Mouse (Mus musculus) G1E-ER4 (cell line): ENCODE data around the gene Aldh16a1. TPM values are rescaled to one million over a fixed set of nuclear protein-coding genes. Genes with fewer than 3 reads are reported as not detected.

Source experiments
- GATA1 ChIP-seq: IDR thresholded peaks from one replicate; pipeline ENCODE4 v1.8.0; 2012; ENCODE audit warnings: low read length, inconsistent platforms
- polyA plus RNA-seq: library from polyadenylated mRNA; stranded (reverse); fragments of >175 nt; gene quantifications from 2 replicates; pipeline ENCODE4 v1.2.3, GENCODE M21; 2012

The Aldh16a1 gene
- polyA plus RNA-seq, result 150 and 154 TPM in 2 replicates

GRCm38 (mm10) chr7:45154096-45154992 lies at the start of gene Aldh16a1, which contains the start of gene Pih1d1:
Aldh16a1 (minus strand) TSS chr7:45154584.
Pih1d1 (plus strand) TSS chr7:45154303.
- no peak for TF ChIP-seq GATA1

- TF ChIP-seq GATA1, result no peak
Observed at GRCm38 (mm10) chr7:45202654-45203053, 48.3 kb upstream of the Aldh16a1 start.

DNA sequence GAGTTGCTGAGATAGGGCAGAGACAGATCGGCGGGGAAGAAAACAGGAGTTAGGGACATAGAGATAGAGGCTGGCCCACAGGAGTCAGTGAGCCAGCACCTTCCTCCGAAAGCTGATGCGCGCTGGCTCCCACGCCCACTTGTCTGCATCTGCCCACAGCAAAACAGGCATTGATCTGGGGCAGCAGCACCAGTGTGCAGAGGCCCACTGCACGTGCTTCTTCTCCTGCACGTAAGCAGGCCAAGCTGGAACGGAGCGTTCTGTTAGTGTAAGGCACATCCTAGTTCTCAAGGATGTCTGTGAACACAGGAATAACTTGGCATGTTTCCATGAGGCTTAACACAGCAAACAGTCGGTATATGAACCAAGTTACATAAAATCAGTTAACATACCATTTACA lies 44.6 kb upstream of the Aldh16a1 start:
- TF ChIP-seq GATA1, result no peak

- no peak for TF ChIP-seq GATA1
Observed at GRCm38 (mm10) chr7:45198435-45198834, 44.1 kb upstream of the Aldh16a1 start.

GRCm38 (mm10) chr7:45196994-45197393 lies 42.6 kb upstream of the Aldh16a1 start:
- no peak for TF ChIP-seq GATA1

DNA sequence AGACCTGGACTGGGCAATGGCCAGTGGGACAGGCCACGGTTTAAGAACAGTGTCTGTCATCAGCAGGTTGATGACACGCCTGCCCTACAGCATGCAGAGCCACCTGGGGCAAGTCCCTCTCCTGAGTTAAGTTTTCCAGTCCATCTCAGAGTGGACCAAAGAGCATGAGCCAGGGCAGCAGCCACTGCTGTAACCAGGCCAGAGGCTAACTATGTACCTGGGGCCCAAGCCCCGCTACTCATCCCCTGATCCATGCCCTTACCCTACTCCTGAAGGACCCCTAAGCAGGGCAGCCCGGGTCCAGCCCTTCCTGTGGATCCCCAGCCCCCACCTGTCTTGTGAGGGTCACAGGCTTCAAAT lies 41.8 kb upstream of the Aldh16a1 start:
- no peak for TF ChIP-seq GATA1

- TF ChIP-seq GATA1, result no peak
Observed at GRCm38 (mm10) chr7:45195341-45196175, 41.2 kb upstream of the Aldh16a1 start.

DNA sequence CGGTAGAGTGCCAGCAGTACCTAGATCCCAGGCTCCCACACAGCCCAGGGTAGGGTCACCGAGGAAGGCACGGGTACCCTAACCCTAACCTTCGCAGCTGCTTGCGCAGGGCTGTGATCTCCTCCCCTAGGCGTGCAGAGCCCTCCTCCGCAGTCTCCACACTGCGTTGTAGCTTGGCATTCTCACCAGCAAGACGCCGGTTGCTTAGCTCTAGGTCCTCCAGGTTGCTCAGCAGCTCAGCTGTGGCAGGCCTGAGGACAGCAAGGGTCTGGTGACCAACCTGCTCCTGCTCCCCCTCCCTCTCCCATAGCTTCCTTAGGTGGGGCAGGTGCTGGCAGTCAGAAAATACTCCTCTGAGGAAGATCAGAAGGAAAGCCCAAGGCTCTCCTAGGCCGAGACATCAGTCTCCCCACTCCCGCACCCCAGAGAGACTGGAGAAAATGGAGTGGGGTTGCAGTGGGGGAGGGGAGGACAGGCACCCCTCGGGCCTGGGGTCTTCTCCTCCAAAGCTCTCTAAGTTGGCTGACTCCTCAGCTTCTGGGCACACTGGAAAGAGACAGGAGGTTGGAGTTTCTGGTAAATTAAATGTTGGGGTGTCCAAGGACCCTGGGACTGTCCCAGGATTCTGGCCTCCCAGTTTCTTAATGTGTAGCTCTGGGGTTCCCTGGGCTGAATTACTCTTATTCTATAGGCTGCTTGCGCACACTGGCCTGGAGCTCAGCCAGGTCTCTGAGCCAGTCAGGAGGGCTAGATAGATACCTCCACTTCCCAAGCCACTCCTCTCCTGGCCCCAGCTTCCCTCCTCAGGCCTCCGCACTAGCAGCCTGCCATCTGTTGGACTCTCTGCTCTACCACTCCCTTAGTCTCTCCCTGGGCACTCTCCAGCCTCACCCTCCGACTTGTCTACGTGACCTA lies 39.7 kb upstream of the Aldh16a1 start:
- TF ChIP-seq GATA1, result no peak

GRCm38 (mm10) chr7:45193406-45193805 lies 39.0 kb upstream of the Aldh16a1 start:
- TF ChIP-seq GATA1, result no peak

DNA sequence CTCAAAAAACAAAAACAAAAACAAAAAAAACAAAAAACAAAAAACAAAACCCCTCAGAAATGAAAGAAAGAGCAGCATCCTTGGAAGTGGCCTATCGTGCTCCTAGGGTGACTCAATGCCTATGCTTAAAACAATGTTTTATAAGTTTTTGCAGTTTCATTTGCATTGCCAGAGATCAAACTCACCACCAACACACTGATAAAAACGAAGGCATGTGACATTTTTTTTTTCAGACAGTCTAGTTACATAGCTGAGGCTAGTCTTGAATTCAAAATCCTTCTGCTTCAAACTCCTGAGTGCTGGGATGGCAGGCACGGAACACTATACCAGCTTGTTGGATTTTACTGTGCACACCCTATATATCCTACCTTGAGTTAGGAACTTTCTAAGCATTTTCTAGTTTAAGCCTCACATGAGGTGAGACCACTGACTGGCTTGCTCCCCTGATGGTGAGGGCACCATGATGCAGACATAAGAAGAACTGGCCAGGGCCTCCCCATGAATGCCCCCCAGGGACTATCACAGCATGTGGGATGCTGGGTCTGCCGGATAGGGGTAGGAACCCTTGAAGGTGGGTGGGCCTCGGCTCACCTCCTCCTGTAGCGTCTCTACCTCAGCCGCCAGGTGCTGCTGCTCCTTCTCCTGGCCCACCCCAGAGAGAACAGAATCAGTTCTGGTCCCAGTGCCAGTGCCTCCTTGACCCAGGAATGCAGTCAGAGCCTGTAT lies 38.4 kb upstream of the Aldh16a1 start:
- TF ChIP-seq GATA1, result no peak

DNA sequence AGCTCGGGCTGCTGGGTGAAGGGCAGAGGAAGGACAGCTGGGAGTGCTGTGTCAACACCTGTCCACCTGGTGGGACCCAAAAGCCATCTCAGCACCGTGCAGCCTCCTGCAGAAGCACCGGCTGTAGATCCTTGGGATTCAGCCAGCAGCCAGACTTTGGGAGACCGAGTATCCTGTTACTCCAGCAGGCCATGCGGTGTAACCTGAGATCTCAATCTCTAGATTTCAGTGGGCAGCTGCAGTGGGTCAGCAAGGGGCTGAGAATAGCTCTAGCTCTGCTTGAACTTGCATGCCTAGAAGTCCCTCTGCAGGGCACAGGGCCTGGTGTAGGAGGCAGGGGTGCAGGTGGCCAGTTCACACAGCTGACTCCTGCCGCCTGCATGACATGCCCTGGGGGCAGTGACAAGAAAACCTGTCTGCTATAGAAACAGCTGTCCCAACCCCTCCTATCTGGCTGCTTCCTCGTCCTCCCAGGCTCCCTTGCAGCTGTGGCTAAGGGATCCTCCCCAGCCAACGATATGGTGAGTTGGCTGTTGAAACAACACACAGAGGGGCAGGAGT lies 37.5 kb upstream of the Aldh16a1 start:
- no peak for TF ChIP-seq GATA1

DNA sequence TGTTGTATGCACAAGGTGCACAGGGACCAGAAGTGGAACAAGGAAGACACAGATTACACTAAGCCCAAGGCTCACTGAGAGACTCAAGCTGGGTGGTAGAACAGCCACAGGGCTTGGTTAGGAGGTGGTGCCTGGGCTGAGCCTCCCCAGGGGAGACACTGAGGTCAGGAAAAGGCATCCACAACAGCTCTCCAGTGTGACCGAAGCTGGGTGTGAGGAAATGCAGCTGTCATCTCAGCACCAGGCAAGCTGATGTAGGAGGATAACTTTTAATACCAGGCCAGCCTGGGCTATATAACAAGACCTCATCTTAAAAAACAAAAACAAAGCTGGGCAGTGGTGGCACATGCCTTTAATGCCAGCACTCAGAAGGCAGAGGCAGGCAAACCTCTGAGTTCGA lies 36.8 kb upstream of the Aldh16a1 start:
- TF ChIP-seq GATA1, result no peak

DNA sequence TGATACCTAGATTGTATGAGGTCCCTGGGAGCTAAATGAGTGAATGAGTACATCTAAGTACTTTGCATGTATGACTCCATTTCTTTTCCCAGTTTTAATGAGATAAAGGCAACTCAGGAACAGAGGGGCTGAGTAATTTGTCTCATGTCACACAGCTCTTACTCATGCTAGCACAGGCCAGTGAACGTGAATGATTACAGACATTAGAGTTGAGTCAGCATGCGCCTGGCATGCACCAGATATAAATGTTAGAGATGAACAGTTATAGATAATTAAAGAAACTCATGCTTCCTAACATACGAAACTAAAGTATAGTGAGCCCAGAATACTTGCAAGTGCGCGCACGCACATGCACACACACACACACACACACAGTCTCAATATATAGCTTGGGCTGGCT lies 35.8 kb upstream of the Aldh16a1 start:
- no peak for TF ChIP-seq GATA1

DNA sequence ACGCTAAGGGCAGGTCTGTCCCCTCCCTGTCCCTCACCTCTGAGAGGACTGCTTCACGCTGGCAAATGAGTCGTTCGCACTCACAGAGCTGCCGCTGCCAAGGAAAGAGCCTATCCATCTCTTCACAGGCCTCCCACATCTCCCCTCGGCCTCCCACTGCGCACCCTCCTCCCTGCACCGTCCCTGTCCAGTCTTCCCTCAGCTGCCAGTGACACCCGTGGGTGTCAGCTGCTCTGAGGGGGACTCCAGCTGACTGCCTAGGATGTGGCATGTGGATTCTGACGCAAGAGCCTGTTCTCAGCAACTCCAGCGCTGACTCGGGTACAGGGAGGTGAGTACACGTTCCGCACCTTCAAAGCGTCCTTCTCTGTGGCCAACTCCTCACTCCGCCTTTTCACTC lies 35.2 kb upstream of the Aldh16a1 start:
- TF ChIP-seq GATA1, result no peak
